Mouse (Mus musculus) C3H10T1/2 (cell line): Measurements from ENCODE around the gene Med20. TPM values are rescaled to one million over a fixed set of nuclear protein-coding genes. Genes with fewer than 3 reads are reported as not detected.

Experiments used
- polyA plus RNA-seq, 2 experiments: library from polyadenylated mRNA; unstranded; fragments of >200 nt; fragmentation: generic; extraction: Trizol; gene quantifications; one replicate each; pipeline ENCODE4 v1.2.1; 2012; ENCODE audit warnings: missing spikeins in 2 of 2

Med20 gene
- polyA plus RNA-seq, result 10 to 100 TPM in 1 of 2 experiments, 1 to 10 TPM in 1; 9.5 to 35.1 TPM

DNA sequence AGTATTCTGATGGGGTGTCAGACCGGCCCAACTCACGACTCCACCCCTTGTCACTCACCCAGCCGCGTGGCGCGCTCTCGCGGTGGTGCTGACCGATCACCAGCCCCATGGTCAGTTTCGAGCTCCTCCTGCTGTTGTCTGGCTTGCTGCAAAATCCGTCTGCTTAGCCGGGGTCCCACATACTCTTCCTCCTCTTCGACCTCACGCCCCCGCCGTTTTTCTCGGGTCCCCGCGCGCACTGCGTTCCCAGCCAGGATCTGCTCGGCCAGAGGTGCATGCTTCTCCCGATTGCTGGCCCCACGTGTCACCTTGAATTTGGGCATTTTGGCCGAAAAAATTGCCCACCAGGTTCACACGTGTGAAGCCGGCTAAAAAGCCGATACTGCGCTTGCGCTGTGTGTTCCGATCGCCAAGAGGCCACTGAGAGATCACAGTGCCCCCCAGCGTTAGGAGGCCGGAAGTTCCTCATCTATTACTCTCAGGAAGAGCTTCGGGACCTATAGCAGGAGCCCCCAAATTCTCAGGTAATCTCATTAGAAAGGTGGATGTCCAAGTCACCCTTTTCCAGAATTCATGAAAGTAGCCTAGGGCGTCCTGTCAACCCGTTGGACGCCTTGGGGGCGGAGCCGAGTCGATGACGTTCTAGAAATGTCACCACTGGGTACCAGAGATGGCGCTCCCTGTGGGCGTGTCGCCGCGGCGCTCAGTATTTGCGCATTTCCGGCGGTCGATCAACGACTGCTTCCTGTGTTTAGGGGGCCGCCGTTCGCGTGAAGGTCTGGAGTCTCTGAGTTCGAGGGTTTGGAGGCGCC is at the start of gene Med20, which contains the start of the genes Bysl and Gm20517:
TSS of gene Med20 (plus strand) at position 734 of the 812 bp plus-strand sequence.
TSS of gene Bysl (minus strand) at position 644 of the 812 bp plus-strand sequence.
TSS of gene Gm20517 (plus strand) at position 741 of the 812 bp plus-strand sequence.

DNA sequence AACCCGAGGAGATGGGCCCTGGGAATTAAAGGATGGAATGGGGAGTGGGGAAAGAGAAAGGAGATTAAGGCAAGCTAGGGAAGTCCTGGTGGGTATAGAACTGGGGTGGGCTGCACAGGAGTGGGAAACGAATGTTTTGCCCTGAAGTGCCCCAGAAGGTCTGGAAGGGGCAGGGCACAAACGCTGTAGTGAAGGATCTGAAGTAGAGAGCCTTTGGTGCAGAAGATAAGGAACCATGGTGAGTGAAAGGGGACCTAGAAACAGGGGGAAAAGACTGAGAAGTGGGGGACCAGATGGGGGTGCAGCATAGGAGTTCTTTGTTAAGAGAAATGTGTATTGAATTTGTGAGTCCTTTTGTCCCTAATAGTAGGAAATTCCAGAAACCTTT is 19.3 kb downstream of the Med20 start, which contains the start of gene Usp49:
TSS of gene Usp49 (plus strand) at position 13 of the 388 bp plus-strand sequence.

Other genes starting within 250 kb of the Med20 start
- gene Mrps10, start 242.7 kb upstream of the Med20 start, polyA plus RNA-seq, result 10 to 100 TPM; 61.1 to 83.7 TPM
- 1 to 10 TPM in 1 of 2 experiments, under 1 TPM in 1; 0.07 to 1.3 TPM for gene Guca1b, start 226.2 kb upstream of the Med20 start, polyA plus RNA-seq
- not detected for gene Guca1a, start 211.0 kb upstream of the Med20 start, polyA plus RNA-seq
- gene AI661453, start 175.0 kb upstream of the Med20 start, polyA plus RNA-seq, result under 1 TPM in 1 of 2 experiments, not detected in 1; 0.01 TPM
- gene 1700001C19Rik, start 174.2 kb upstream of the Med20 start, polyA plus RNA-seq, result not detected
- 10 to 100 TPM in 1 of 2 experiments, 1 to 10 TPM in 1; 6.7 to 23.2 TPM for gene Taf8, start 109.3 kb upstream of the Med20 start, polyA plus RNA-seq
- gene Ccnd3, start 106.5 kb upstream of the Med20 start, polyA plus RNA-seq, result 100 to 1,000 TPM; 135 to 156 TPM
- 10 to 100 TPM; 11.7 to 39.0 TPM for gene Bysl, start 90 bp upstream of the Med20 start, polyA plus RNA-seq
- gene Gm20517, start within 50 bp of the Med20 start, polyA plus RNA-seq, result 1 to 10 TPM in 1 of 2 experiments, under 1 TPM in 1; 0.55 to 1.3 TPM
- 1 to 10 TPM in 1 of 2 experiments, under 1 TPM in 1; 0.74 to 3.4 TPM for gene Usp49, start 19.1 kb downstream of the Med20 start, polyA plus RNA-seq
- gene Tomm6, start 76.8 kb downstream of the Med20 start, polyA plus RNA-seq, result 100 to 1,000 TPM; 293 to 619 TPM
- gene Frs3, start 77.4 kb downstream of the Med20 start, polyA plus RNA-seq, result 1 to 10 TPM in 1 of 2 experiments, under 1 TPM in 1; 0.63 to 6.1 TPM
- gene Gm21981, start 82.9 kb downstream of the Med20 start, polyA plus RNA-seq, result 1 to 10 TPM; 1.9 to 3.8 TPM
- under 1 TPM; 0.11 to 0.40 TPM for gene Prickle4, start 83.2 kb downstream of the Med20 start, polyA plus RNA-seq
- gene Pgc, start 115.3 kb downstream of the Med20 start, polyA plus RNA-seq, result not detected
- 10 to 100 TPM; 17.5 to 28.3 TPM for gene Tfeb, start 125.4 kb downstream of the Med20 start, polyA plus RNA-seq
- 1 to 10 TPM in 1 of 2 experiments, under 1 TPM in 1; 0.06 to 1.3 TPM for gene Mdfi, start 223.1 kb downstream of the Med20 start, polyA plus RNA-seq